Mouse (Mus musculus) CH12.LX (cell line): Measurements from ENCODE around the gene Sh3bp2.

ENCODE experiments used
- CTCF ChIP-seq, 2 experiments: IDR thresholded peaks in 1 of 2; conservative IDR thresholded peaks in 1 of 2; 2 replicates each; pipeline ENCODE4 v1.5.1; 2011 to 2012; ENCODE audit warnings: low read depth in 2 of 2, low read length in 2 of 2, improper control_type of control experiment in 1 of 2, inconsistent platforms in 1 of 2, mild to moderate bottlenecking in 1 of 2, moderate library complexity in 1 of 2
- MAFK ChIP-seq: IDR thresholded peaks from 2 replicates; pipeline ENCODE4 v1.6.1; 2011; ENCODE audit warnings: low read length, improper control_type of control experiment; ENCODE audit not compliant: insufficient replicate concordance
- MXI1 ChIP-seq: IDR thresholded peaks from 2 replicates; pipeline ENCODE4 v1.6.1; 2011; ENCODE audit warnings: mild to moderate bottlenecking, low read depth, low read length, improper control_type of control experiment
- POLR2AphosphoS2 ChIP-seq: IDR thresholded peaks from 2 replicates; pipeline ENCODE4 v1.6.1; 2011; ENCODE audit warnings: low read depth, low read length, improper control_type of control experiment

- TF ChIP-seq MXI1, result no peak
- no peak for TF ChIP-seq POLR2AphosphoS2
- TF ChIP-seq CTCF (conservative IDR thresholded peaks at IDR 0.05 in 1 of 2, IDR thresholded peaks at IDR 0.05 in 1 of 2; ENCODE audit: low read depth in 2 of 2, low read length in 2 of 2), result no peak
- TF ChIP-seq MAFK, result no peak
These were observed 24.8 kb upstream of the Sh3bp2 start for GRCm38 (mm10) chr5:34500886-34501285.
